Mouse (Mus musculus): ENCODE measurements around the gene Adora3.

DNA sequence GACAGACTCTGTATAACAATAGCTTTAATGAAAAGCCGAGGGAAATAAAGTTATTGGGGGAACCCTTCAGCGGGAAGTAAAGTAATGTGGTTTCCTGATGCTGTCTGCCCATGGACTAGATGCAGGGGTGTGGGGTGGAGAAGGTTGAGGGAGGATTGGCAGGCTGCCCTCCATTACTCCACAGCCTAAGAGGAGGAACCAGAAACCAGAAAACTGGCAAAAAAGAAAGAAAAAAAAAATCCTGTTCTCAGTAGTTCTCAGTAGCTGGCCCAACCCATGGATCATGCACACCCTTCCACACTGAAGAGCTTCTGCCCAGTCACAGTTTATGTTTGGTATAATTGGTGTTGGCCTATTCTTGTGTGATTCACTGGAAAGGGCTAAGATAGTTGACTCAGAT is 27.7 kb downstream of the Adora3 start:
- TF ChIP-seq POLR2A (IDR thresholded peaks at IDR 0.05; ENCODE audit: low read depth, low read length) (no peak), CTCF (conservative IDR thresholded peaks at IDR 0.05; ENCODE audit: insufficient read depth, insufficient read length, low read depth, low read length) (no peak)
